Mouse (Mus musculus) liver, embryonic 11.5 days (tissue): ENCODE results near the gene Fcf1. TPM values are rescaled to one million over a fixed set of nuclear protein-coding genes. Genes with fewer than 3 reads are reported as not detected.

Experiments used
- ATAC-seq: fragments of 200-750 bp; cut with Nextera tagmentation; replicated peaks from 2 replicates; pipeline ENCODE4 v1.8.0; 2017; ENCODE audit warnings: moderate number of reproducible peaks, mild to moderate bottlenecking, moderate TSS enrichment, moderate library complexity; ENCODE audit not compliant: low FRiP score
- DNase-seq: peaks from one replicate; pipeline ENCODE4 v3.0.0-alpha.2; 2017; ENCODE audit warnings: low spot score
- H3K27ac ChIP-seq: fragments of 300-500 bp; sonication (generic); 2 replicates; pipeline ENCODE4 v1.5.1; 2014; ENCODE audit warnings: mild to moderate bottlenecking, low read depth, low read length, control low read depth
- H3K27me3 ChIP-seq: fragments of 300-500 bp; sonication (generic); replicated peaks from 2 replicates; pipeline ENCODE4 v1.6.1; 2014; ENCODE audit warnings: low read length, mixed read lengths; ENCODE audit not compliant: control insufficient read depth, insufficient read depth
- H3K36me3 ChIP-seq: fragments of 300-500 bp; sonication (generic); 2 replicates; pipeline ENCODE4 v1.6.1; 2014; ENCODE audit warnings: mild to moderate bottlenecking, low read length, moderate library complexity, mixed read lengths; ENCODE audit not compliant: control insufficient read depth, insufficient read depth
- H3K4me1 ChIP-seq: fragments of 300-500 bp; sonication (generic); replicated peaks from 2 replicates; pipeline ENCODE4 v1.6.1; 2014; ENCODE audit warnings: low read length, mixed read lengths; ENCODE audit not compliant: control insufficient read depth, insufficient read depth
- H3K4me2 ChIP-seq: fragments of 300-500 bp; sonication (generic); 2 replicates; pipeline ENCODE4 v1.6.1; 2014; ENCODE audit warnings: mild to moderate bottlenecking, control low read depth, moderate library complexity
- H3K4me3 ChIP-seq: fragments of 300-500 bp; sonication (generic); 2 replicates; pipeline ENCODE4 v1.5.1; 2014; ENCODE audit warnings: low read depth, low read length, control low read depth
- H3K9ac ChIP-seq: fragments of 300-500 bp; sonication (generic); 2 replicates; pipeline ENCODE4 v1.6.1; 2014; ENCODE audit warnings: low read depth, low read length, control low read depth
- H3K9me3 ChIP-seq: fragments of 300-500 bp; sonication (generic); 2 replicates; pipeline ENCODE4 v1.6.1; 2016; ENCODE audit warnings: low read length, inconsistent platforms, mixed read lengths; ENCODE audit not compliant: control insufficient read depth
- WGBS: fragments of 180-500 bp; shearing (Covaris S2); extraction: QIAGEN DNeasy Blood & Tissue Kit; methylation state at CpG from one replicate; pipeline ENCODE4 v1.1.7; 2014; 5-methylcytosine and 5-hydroxymethylcytosine counted together
- polyA plus RNA-seq: library from polyadenylated mRNA; unstranded; fragments of >200 nt; fragmentation: Nextera tagmentation; extraction: Ambion mirVana; gene quantifications from 2 replicates; pipeline ENCODE4 v1.2.1, GENCODE M21; 2014

Fcf1 gene
- 205 and 215 TPM in 2 replicates for polyA plus RNA-seq

DNA sequence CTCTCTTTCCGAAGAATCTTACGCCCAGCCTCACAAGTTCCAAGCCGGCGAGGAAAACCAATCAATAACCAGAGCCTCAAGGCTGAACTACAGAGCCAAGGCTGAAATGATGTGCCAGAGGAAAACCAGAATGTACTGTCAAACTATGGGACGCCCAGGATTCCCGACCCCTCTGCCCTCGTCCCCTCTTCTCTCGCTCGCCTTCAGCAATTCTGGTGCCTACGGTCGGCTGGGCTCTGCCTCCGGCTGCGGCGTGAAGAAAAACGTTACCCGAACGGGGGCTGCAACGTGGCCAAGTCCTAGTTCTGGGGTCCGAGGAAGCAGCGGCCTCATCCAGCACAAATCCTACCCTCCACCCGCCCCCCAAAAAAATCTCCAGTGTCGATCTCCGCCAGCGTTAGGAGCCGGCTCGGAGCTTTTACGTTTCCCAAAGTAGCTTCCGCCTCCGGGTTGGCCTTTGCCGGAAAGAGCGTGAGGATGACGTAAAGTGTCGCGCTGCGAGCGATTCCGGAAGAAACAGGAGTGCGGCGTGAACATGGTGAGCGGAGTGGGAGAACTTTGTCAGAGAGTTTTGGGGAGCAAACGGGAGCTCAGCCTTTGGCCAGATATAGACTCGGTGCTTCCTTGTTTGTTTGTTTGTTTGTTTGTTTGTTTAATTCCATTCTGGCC, at the start of gene Fcf1, which contains the start of gene Arel1:
Gene Fcf1, plus strand, starts transcription at position 470 of the 669 bp plus-strand sequence.
Gene Arel1, minus strand, starts transcription at position 473 of the 669 bp plus-strand sequence.
- no peaks in the 10 kb centered on the region for H3K27me3 ChIP-seq
- peaks cover 9% of the 10 kb centered on the region for H3K4me1 ChIP-seq
- under 1% methylated on average over 42 of the region's 42 CpGs for WGBS
- H3K36me3 ChIP-seq, result peaks cover 18% of the 10 kb centered on the region
- H3K9me3 ChIP-seq, result no peaks in the 10 kb centered on the region
- H3K9ac ChIP-seq, result peak within 1 kb of the TSS; percentile 91
- peak within 1 kb of the TSS; percentile 76 for H3K4me3 ChIP-seq
- peak; percentile 84 for DNase-seq
- H3K4me2 ChIP-seq, result peak within 1 kb of the TSS; percentile 77
- peak; percentile 80 for ATAC-seq
- H3K27ac ChIP-seq, result peak within 1 kb of the TSS; percentile 73

DNA sequence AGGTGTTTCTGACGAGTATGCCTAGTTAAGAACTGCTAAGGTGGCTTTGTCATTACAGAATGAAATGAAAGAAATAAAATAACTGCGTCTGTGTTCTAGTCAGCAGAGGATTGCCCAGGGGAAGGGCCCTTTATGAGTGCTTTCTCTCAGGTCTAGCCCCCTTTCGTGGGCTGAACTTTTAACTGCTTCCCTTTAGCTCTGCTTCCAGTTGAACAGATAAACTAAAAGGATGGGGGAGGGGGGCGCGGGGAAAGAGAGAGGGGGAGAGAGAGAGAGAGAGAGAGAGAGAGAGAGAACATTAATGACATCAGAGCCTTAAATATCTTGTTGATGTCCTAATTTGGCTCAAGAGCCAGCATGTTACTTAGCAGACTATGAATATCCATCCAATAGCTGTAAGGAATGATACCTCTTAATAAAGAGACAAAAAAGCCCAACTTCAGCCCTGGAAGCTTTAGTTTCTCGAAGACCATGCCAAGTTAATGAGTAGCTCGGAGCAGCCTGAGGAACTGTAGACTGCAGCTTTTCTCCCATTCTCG, 48.7 kb upstream of the Fcf1 start:
- Histone ChIP-seq H3K27me3 (no peaks in the 10 kb centered on the region), H3K4me1 (no peaks in the 10 kb centered on the region), H3K36me3 (peaks cover 29% of the 10 kb centered on the region), H3K27ac (no peak overlapping the region), H3K9me3 (no peaks in the 10 kb centered on the region), H3K4me2 (no peak overlapping the region), H3K9ac (no peak overlapping the region), H3K4me3 (no peak overlapping the region)
- ATAC-seq (no peak), DNase-seq (no peak)
- 82% methylated on average over 8 of the region's 8 CpGs for WGBS

DNA sequence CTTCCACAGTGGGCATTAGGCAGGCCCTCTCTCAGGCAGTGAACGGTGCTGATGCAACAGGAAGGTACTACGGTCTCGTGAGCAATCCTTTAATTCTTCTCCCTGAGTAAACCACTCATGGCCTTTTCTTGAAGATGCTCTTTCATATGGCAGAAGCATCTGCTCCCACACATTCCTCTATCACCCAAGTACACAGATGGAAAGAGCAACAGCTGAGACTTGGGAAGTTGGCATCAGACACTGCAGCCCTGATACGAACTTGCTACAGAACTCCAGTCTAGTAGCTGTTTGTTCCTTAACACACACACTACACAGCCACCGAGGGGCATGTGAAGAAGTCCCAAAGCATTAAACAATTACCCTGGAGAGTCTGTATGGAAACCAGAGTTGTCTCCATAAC, 46.4 kb upstream of the Fcf1 start:
- WGBS, result 95% methylated on average over 5 of the region's 5 CpGs
- Histone ChIP-seq H3K4me1 (no peaks in the 10 kb centered on the region), H3K9me3 (no peaks in the 10 kb centered on the region), H3K4me3 (no peak overlapping the region), H3K27me3 (no peaks in the 10 kb centered on the region), H3K27ac (no peak overlapping the region), H3K4me2 (no peak overlapping the region), H3K36me3 (peaks cover 27% of the 10 kb centered on the region), H3K9ac (no peak overlapping the region)
- ATAC-seq (no peak), DNase-seq (no peak)

DNA sequence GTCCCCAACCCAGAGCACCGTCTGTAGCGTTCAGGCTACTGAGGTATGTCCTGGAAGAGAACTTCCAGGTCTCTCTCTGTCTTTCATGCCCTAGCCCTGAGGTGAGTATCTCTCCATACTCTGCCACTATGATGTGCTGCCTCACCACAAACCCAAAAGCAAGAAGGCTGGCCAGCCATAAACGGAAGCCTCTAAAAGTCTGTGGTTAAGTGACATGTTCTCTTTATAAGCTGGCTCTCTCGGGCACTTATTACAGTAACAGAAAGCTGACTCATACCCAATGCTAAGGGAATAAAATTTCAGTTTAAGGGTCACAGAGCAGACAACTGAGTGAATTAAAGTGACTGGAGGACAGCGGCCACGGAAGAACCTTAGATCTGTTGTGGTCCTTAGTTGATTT, 44.2 kb upstream of the Fcf1 start:
- ATAC-seq (no peak), DNase-seq (no peak)
- Histone ChIP-seq H3K36me3 (peaks cover 33% of the 10 kb centered on the region), H3K27me3 (no peaks in the 10 kb centered on the region), H3K27ac (no peak overlapping the region), H3K4me1 (no peaks in the 10 kb centered on the region), H3K9me3 (no peaks in the 10 kb centered on the region), H3K4me2 (no peak overlapping the region), H3K9ac (no peak overlapping the region), H3K4me3 (no peak overlapping the region)
- WGBS, result 87% methylated on average over 6 of the region's 6 CpGs

DNA sequence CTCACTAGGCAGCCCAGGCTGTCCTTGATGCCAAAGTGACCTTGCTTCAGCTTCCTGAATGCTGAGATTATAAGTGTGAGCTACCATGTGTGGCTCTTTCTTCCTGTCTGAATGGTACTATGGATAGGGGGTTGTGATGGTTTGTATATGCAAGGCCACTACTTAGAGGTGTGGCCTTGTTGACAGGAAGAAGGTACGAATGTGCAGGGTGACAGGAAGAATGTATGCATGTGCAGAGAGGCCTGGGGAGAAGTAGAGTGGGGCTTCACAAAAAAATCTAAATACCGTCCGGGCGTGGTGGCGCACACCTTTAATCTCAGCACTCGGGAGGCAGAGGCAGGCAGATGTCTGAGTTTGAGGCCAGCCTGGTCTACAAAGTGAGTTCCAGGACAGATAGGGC, 38.5 kb upstream of the Fcf1 start:
- 86% methylated on average over 6 of the region's 6 CpGs for WGBS
- DNase-seq (no peak), ATAC-seq (no peak)
- no peak overlapping the region for H3K4me2 ChIP-seq
- H3K4me1 ChIP-seq, result no peaks in the 10 kb centered on the region
- H3K27ac ChIP-seq, result no peak overlapping the region
- H3K36me3 ChIP-seq, result peaks cover 32% of the 10 kb centered on the region
- H3K9ac ChIP-seq, result no peak overlapping the region
- H3K9me3 ChIP-seq, result no peaks in the 10 kb centered on the region
- no peak overlapping the region for H3K4me3 ChIP-seq
- no peaks in the 10 kb centered on the region for H3K27me3 ChIP-seq

DNA sequence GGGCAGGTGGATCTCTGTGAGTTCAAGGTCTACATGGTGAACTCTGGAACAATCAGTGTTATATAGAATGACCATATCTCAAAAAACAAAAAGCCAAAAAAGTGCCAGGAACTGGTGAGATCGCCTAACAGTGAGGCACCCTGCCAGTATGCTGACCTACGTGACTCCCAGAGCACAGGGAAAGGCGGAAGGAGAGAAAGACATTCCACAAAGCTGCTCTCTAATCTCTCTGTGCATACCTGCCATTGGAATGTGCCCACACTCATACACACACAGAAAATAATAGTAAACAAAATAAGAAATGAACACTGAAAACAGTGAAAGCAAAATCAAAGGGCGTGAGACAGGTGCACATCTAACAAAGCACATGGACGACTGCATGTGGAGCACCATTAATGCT, 35.4 kb upstream of the Fcf1 start:
- H3K4me2 ChIP-seq, result no peak overlapping the region
- DNase-seq (no peak), ATAC-seq (no peak)
- peaks cover 23% of the 10 kb centered on the region for H3K36me3 ChIP-seq
- H3K9ac ChIP-seq, result no peak overlapping the region
- WGBS, result 83% methylated on average over 5 of the region's 5 CpGs
- no peaks in the 10 kb centered on the region for H3K4me1 ChIP-seq
- no peak overlapping the region for H3K4me3 ChIP-seq
- H3K27ac ChIP-seq, result no peak overlapping the region
- H3K9me3 ChIP-seq, result no peaks in the 10 kb centered on the region
- no peaks in the 10 kb centered on the region for H3K27me3 ChIP-seq

DNA sequence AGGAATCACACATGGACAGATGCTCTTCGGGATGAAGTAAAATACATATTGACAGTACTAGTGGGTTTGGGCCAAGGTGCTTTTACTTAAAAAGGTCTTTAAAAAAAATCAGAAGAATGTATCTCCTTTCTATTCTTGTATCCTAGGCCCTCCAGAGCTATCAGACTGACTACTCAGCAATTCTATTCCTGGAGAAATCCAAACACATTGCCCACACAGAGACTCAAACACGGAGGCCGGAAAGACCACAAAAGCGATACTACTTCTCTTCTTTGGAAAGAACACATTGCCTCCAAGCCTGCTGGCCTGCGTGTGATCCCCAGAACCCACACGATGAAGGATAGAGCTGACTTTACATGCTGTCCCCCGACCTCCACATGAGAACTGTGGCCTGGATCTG, 31.6 kb upstream of the Fcf1 start:
- H3K9me3 ChIP-seq, result no peaks in the 10 kb centered on the region
- no peaks in the 10 kb centered on the region for H3K27me3 ChIP-seq
- no peak overlapping the region for H3K27ac ChIP-seq
- no peak overlapping the region for H3K4me2 ChIP-seq
- no peak overlapping the region for H3K9ac ChIP-seq
- H3K36me3 ChIP-seq, result peaks cover 18% of the 10 kb centered on the region
- H3K4me1 ChIP-seq, result no peaks in the 10 kb centered on the region; the same call in none of the 2 replicates
- no peak for ATAC-seq
- DNase-seq, result no peak
- H3K4me3 ChIP-seq, result no peak overlapping the region
- WGBS, result 94% methylated on average over 7 of the region's 7 CpGs

DNA sequence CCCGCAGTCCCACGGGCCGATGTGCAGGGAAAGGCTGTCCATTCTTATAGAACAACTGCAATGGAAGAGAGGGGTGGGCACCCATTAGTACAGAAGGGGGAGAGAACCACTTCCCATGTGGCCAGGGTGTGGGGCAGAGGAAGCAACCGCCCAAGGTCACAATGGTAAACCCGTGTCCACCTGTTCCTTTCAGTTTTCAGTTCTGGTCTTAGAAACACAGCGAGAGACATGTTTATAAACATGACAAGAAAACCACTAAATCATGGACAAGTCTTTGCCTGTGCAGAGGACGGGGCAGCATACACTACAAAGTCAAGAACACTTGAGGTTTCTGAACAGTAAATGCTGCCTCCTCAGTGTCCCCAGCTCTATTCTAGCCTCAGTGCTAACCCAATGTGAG, 30.4 kb upstream of the Fcf1 start:
- H3K27ac ChIP-seq, result no peak overlapping the region
- ATAC-seq (no peak), DNase-seq (no peak)
- no peak overlapping the region for H3K4me2 ChIP-seq
- 91% methylated on average over 7 of the region's 7 CpGs for WGBS
- H3K9me3 ChIP-seq, result no peaks in the 10 kb centered on the region
- peaks cover 12% of the 10 kb centered on the region for H3K4me1 ChIP-seq
- peaks cover 12% of the 10 kb centered on the region for H3K36me3 ChIP-seq
- H3K9ac ChIP-seq, result no peak overlapping the region
- H3K27me3 ChIP-seq, result no peaks in the 10 kb centered on the region
- no peak overlapping the region for H3K4me3 ChIP-seq

DNA sequence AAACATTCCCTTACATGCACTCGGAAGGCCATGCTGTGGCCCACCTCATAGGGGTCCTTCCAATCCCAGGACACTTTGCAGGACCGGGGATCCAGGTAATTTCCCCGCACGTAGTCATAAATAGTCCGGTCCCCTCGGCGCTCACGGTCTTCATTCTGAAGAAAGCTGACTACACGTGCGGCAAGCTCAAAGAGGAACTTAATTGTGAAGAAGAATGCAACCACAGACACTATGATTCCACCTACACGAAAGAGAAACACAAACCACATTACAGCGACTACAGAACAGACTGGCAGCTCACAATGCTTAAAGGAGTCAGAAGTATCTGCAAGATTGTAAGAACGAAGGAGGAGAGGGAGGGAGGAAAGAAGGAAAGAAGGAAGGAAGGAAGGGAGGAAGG, 29.0 kb upstream of the Fcf1 start:
- Histone ChIP-seq H3K27ac (no peak overlapping the region), H3K9ac (no peak overlapping the region), H3K9me3 (no peaks in the 10 kb centered on the region), H3K4me2 (no peak overlapping the region), H3K4me1 (peaks cover 13% of the 10 kb centered on the region), H3K27me3 (no peaks in the 10 kb centered on the region), H3K4me3 (no peak overlapping the region), H3K36me3 (peaks cover 11% of the 10 kb centered on the region)
- no peak for ATAC-seq
- no peak for DNase-seq
- 89% methylated on average over 13 of the region's 13 CpGs for WGBS
